Mouse (Mus musculus) liver, embryonic 11.5 days (tissue): ENCODE data around the gene Rev3l. TPM values are rescaled to one million over a fixed set of nuclear protein-coding genes. Genes with fewer than 3 reads are reported as not detected.
A peak's percentile ranks its signal among the peaks of the same experiment; 100 is the strongest.

Experiments
- ATAC-seq: fragments of 200-750 bp; cut with Nextera tagmentation; replicated peaks from 2 replicates; pipeline ENCODE4 v1.8.0; 2017; ENCODE audit warnings: moderate number of reproducible peaks, mild to moderate bottlenecking, moderate TSS enrichment, moderate library complexity; ENCODE audit not compliant: low FRiP score
- DNase-seq: peaks from one replicate; pipeline ENCODE4 v3.0.0-alpha.2; 2017; ENCODE audit warnings: low spot score
- H3K27ac ChIP-seq: fragments of 300-500 bp; sonication (generic); 2 replicates; pipeline ENCODE4 v1.5.1; 2014; ENCODE audit warnings: mild to moderate bottlenecking, low read depth, low read length, control low read depth
- H3K27me3 ChIP-seq: fragments of 300-500 bp; sonication (generic); replicated peaks from 2 replicates; pipeline ENCODE4 v1.6.1; 2014; ENCODE audit warnings: low read length, mixed read lengths; ENCODE audit not compliant: control insufficient read depth, insufficient read depth
- H3K36me3 ChIP-seq: fragments of 300-500 bp; sonication (generic); 2 replicates; pipeline ENCODE4 v1.6.1; 2014; ENCODE audit warnings: mild to moderate bottlenecking, low read length, moderate library complexity, mixed read lengths; ENCODE audit not compliant: control insufficient read depth, insufficient read depth
- H3K4me1 ChIP-seq: fragments of 300-500 bp; sonication (generic); replicated peaks from 2 replicates; pipeline ENCODE4 v1.6.1; 2014; ENCODE audit warnings: low read length, mixed read lengths; ENCODE audit not compliant: control insufficient read depth, insufficient read depth
- H3K4me2 ChIP-seq: fragments of 300-500 bp; sonication (generic); 2 replicates; pipeline ENCODE4 v1.6.1; 2014; ENCODE audit warnings: mild to moderate bottlenecking, control low read depth, moderate library complexity
- H3K4me3 ChIP-seq: fragments of 300-500 bp; sonication (generic); 2 replicates; pipeline ENCODE4 v1.5.1; 2014; ENCODE audit warnings: low read depth, low read length, control low read depth
- H3K9ac ChIP-seq: fragments of 300-500 bp; sonication (generic); 2 replicates; pipeline ENCODE4 v1.6.1; 2014; ENCODE audit warnings: low read depth, low read length, control low read depth
- H3K9me3 ChIP-seq: fragments of 300-500 bp; sonication (generic); 2 replicates; pipeline ENCODE4 v1.6.1; 2016; ENCODE audit warnings: low read length, inconsistent platforms, mixed read lengths; ENCODE audit not compliant: control insufficient read depth
- WGBS: fragments of 180-500 bp; shearing (Covaris S2); extraction: QIAGEN DNeasy Blood & Tissue Kit; methylation state at CpG from one replicate; pipeline ENCODE4 v1.1.7; 2014; 5-methylcytosine and 5-hydroxymethylcytosine counted together
- polyA plus RNA-seq: library from polyadenylated mRNA; unstranded; fragments of >200 nt; fragmentation: Nextera tagmentation; extraction: Ambion mirVana; gene quantifications from 2 replicates; pipeline ENCODE4 v1.2.1, GENCODE M21; 2014

Gene Rev3l
- polyA plus RNA-seq, 1 experiment from 2014 or later: 9.5 TPM

DNA sequence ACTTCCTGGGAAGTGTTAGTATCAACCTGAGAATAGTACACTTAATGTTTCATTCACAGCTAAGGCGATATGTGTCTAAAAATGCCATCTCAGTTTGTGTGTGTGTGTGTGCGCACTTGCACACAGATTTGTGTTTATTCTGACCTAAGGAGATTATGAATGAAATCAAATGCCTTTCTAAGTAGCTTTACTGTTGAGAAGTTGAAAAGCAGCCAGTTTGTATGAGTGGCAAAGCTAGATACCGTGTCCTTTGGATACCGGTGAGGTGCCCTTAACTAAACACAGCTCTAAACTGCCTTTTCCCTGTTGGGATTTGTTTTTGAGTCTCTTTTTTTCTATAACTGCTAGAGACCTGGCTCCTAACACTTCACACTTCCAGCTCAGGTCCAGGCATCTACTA is 34.8 kb downstream of the Rev3l start:
- ATAC-seq (no peak), DNase-seq (no peak)
- Histone ChIP-seq H3K36me3 (no peaks in the 10 kb centered on the region), H3K9ac (no peak overlapping the region), H3K4me2 (no peak overlapping the region), H3K9me3 (no peaks in the 10 kb centered on the region), H3K4me1 (no peaks in the 10 kb centered on the region), H3K4me3 (no peak overlapping the region), H3K27me3 (no peaks in the 10 kb centered on the region), H3K27ac (no peak overlapping the region)
- WGBS: 91% methylated on average over 4 of the region's 4 CpGs

DNA sequence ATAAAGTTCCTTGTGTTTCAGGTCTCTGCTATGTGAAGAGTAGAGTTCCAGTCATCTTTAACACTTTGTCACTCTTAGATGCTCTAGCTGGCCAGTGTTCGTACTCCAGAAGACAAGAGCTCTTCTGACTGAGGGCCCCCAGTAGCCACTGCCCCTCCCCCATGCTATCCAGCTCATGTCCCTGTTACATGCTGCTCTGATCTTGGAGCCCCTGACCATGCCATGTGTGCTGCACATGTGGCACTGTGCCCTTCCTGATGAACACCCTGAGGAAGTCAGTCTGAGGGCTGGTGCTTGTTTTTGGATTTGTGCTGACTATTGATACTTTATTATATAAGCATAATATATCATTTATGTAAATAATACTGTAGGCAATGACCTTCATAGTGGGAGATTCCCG is 40.3 kb downstream of the Rev3l start:
- no peak overlapping the region for H3K27ac ChIP-seq
- no peak overlapping the region for H3K9ac ChIP-seq
- ATAC-seq (no peak), DNase-seq (no peak)
- H3K4me1 ChIP-seq: no peaks in the 10 kb centered on the region
- H3K9me3 ChIP-seq: no peaks in the 10 kb centered on the region
- no peaks in the 10 kb centered on the region for H3K27me3 ChIP-seq
- H3K36me3 ChIP-seq: no peaks in the 10 kb centered on the region
- H3K4me3 ChIP-seq: no peak overlapping the region
- H3K4me2 ChIP-seq: no peak overlapping the region
- 73% methylated on average over 2 of the region's 2 CpGs for WGBS

- H3K36me3 ChIP-seq: no peaks in the 10 kb centered on the region
- no peaks in the 10 kb centered on the region for H3K9me3 ChIP-seq
- no peak overlapping the region for H3K9ac ChIP-seq
- peaks cover 4% of the 10 kb centered on the region; the same call in 1 of the 2 replicates for H3K4me1 ChIP-seq
- ATAC-seq (no peak), DNase-seq (no peak)
- H3K4me2 ChIP-seq: no peak overlapping the region
- no peak overlapping the region for H3K4me3 ChIP-seq
- no peaks in the 10 kb centered on the region for H3K27me3 ChIP-seq
- 62% methylated on average over 9 of the region's 9 CpGs for WGBS
- H3K27ac ChIP-seq: no peak overlapping the region
Observed at GRCm38 (mm10) chr10:39773940-39774726, 42.2 kb downstream of the Rev3l start.

DNA sequence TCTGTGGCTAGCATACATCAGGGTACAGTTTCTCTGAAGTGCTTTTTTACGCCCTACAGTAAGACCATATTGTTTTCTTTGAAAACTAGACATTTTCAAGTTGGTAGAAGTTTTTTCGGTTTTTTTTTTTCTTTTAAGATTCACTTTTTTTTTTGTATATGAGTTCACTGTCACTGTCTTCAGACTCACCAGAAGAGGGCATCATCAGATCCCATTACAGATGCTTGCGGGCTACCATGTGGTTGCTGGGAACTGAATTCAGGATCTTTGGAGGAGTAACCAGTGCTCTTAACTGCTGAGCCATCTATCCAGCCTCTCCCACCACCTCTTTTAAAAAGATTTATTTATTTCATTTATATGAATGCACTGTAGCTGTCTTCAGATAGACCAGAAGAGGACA is 45.0 kb downstream of the Rev3l start:
- Histone ChIP-seq H3K9me3 (no peaks in the 10 kb centered on the region), H3K4me2 (no peak overlapping the region), H3K36me3 (no peaks in the 10 kb centered on the region), H3K4me3 (no peak overlapping the region), H3K9ac (no peak overlapping the region), H3K27me3 (no peaks in the 10 kb centered on the region), H3K27ac (no peak overlapping the region), H3K4me1 (peaks cover 4% of the 10 kb centered on the region; the same call in 1 of the 2 replicates)
- 83% methylated on average over 3 of the region's 3 CpGs for WGBS
- DNase-seq (no peak), ATAC-seq (no peak)

- no peaks in the 10 kb centered on the region for H3K9me3 ChIP-seq
- no peaks in the 10 kb centered on the region for H3K27me3 ChIP-seq
- no peak overlapping the region for H3K27ac ChIP-seq
- no peak overlapping the region for H3K9ac ChIP-seq
- no peak overlapping the region for H3K4me3 ChIP-seq
- ATAC-seq: no peak
- H3K36me3 ChIP-seq: no peaks in the 10 kb centered on the region
- 76% methylated on average over 4 of the region's 4 CpGs for WGBS
- peaks cover 4% of the 10 kb centered on the region; the same call in 1 of the 2 replicates for H3K4me1 ChIP-seq
- DNase-seq: no peak
- H3K4me2 ChIP-seq: no peak overlapping the region
Observed at GRCm38 (mm10) chr10:39778305-39778704, 46.4 kb downstream of the Rev3l start.

GRCm38 (mm10) chr10:39785241-39785640 is 53.3 kb downstream of the Rev3l start:
- Histone ChIP-seq H3K9me3 (no peaks in the 10 kb centered on the region), H3K27me3 (no peaks in the 10 kb centered on the region), H3K9ac (no peak overlapping the region), H3K4me3 (no peak overlapping the region), H3K36me3 (no peaks in the 10 kb centered on the region), H3K4me2 (no peak overlapping the region), H3K27ac (no peak overlapping the region), H3K4me1 (no peaks in the 10 kb centered on the region)
- DNase-seq: no peak
- 81% methylated on average over 3 of the region's 3 CpGs for WGBS
- no peak for ATAC-seq

DNA sequence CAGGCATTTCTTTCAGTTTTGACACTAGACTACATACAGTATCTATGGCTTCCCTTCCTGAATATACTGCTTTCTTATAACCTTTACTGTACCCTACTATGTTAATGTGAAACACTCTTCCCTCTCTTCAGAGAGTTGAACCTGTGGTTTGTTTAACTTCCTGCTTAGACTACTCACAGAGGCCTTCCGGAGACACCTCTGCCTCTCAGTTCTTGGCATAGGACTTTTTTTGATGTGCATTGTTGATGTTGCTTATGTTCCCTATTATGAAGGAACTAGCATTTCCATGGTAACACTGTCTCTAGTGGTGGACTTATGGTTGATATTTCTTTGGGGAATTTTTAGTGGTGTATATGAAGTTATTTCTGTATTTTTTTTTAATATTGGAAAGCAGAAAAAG is 61.4 kb downstream of the Rev3l start:
- no peak overlapping the region for H3K27ac ChIP-seq

DNA sequence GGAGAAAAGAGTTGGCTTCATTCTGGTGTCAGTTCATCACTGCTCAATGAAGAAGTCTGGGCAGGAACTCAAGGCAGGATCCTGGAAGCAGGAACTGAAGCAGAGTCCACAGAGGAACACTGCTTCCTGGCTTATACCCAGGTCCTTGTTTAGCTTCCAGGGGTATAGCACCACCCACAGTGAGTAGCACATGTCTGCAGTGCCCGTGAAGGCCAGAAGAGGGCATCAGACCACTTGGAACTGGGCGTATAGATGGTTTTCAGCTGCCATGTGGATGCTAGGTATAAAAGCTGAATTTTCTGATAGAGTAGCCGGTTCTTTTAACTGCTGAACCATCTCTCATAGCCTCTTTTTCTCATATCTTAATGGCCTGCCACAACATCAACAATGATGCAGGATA is 79.6 kb downstream of the Rev3l start:
- H3K4me1 ChIP-seq: no peaks in the 10 kb centered on the region
- no peaks in the 10 kb centered on the region for H3K27me3 ChIP-seq
- H3K4me2 ChIP-seq: no peak overlapping the region
- peaks cover 12% of the 10 kb centered on the region for H3K36me3 ChIP-seq
- no peak; the same call in 1 of the 2 replicates for ATAC-seq
- 62% methylated on average over 3 of the region's 3 CpGs for WGBS
- peak; percentile 35 for DNase-seq
- H3K4me3 ChIP-seq: no peak overlapping the region
- no peaks in the 10 kb centered on the region for H3K9me3 ChIP-seq
- no peak overlapping the region for H3K27ac ChIP-seq
- no peak overlapping the region for H3K9ac ChIP-seq

More for the DNA sequence above, 61.4 kb downstream of the Rev3l start:
- Histone ChIP-seq H3K9me3 (no peaks in the 10 kb centered on the region), H3K27me3 (no peaks in the 10 kb centered on the region), H3K9ac (no peak overlapping the region), H3K36me3 (peaks cover 4% of the 10 kb centered on the region; the same call in 1 of the 2 replicates), H3K4me3 (no peak overlapping the region), H3K4me1 (no peaks in the 10 kb centered on the region), H3K4me2 (no peak overlapping the region)
- WGBS: 76% methylated on average over 1 of the region's 1 CpGs
- no peak for ATAC-seq
- no peak for DNase-seq

- WGBS: 92% methylated on average over 1 of the region's 1 CpGs
- no peaks in the 10 kb centered on the region for H3K9me3 ChIP-seq
- H3K4me1 ChIP-seq: no peaks in the 10 kb centered on the region
- no peak overlapping the region for H3K4me2 ChIP-seq
- ATAC-seq (no peak), DNase-seq (no peak)
- H3K4me3 ChIP-seq: no peak overlapping the region
- no peak overlapping the region for H3K27ac ChIP-seq
- no peak overlapping the region for H3K9ac ChIP-seq
- no peaks in the 10 kb centered on the region for H3K27me3 ChIP-seq
- H3K36me3 ChIP-seq: peaks cover 11% of the 10 kb centered on the region; the same call in 1 of the 2 replicates
Observed at GRCm38 (mm10) chr10:39842621-39843020, 110.7 kb downstream of the Rev3l start.
